Mouse (Mus musculus) cerebellum, adult 2 months (tissue): ENCODE measurements at regions not wholly inside any gene's neighbourhood (a gene's known extent, or its start where the extent isn't known, plus 50 kb on each side); places are given as distances from the start of the nearest gene placed in this dataset.

ENCODE experiments used
- CTCF ChIP-seq: fragments of 200-500 bp; IDR thresholded peaks from 2 replicates; pipeline ENCODE4 v1.5.1; 2011; ENCODE audit warnings: low read depth, mild to moderate bottlenecking, control low read depth, low read length, moderate library complexity, borderline replicate concordance; ENCODE audit not compliant: insufficient read depth
- POLR2A ChIP-seq: fragments of 200-500 bp; IDR thresholded peaks from 2 replicates; pipeline ENCODE4 v1.6.1; 2011; ENCODE audit warnings: low read length, control low read depth, borderline replicate concordance; ENCODE audit not compliant: insufficient read depth

GRCm38 (mm10) chr5:132796061-132796460, 252.9 kb upstream of the Auts2 start:
- TF ChIP-seq POLR2A (no peak), CTCF (no peak)
